Comparison of ENCODE assay signal across 8 mouse cellular contexts in genomic region chr15:77037278-77038161, GRCm38 (mm10). TPM values are rescaled to one million over a fixed set of nuclear protein-coding genes. Genes with fewer than 3 reads are reported as not detected.
DNase-seq lines count a peak whose midpoint lies in the region; ATAC-seq lines count a peak whose summit lies in the region.

No protein-coding gene starts in this region.

- 6% methylated on average over 11 of the region's 11 CpGs for WGBS in heart, embryonic 16.5 days
- WGBS in midbrain, embryonic 10.5 days = 61% methylated on average over 11 of the region's 11 CpGs

- peak; percentile 73 for ATAC-seq in heart, embryonic 16.5 days (replicated peaks; ENCODE audit: extremely low read depth, insufficient read depth, low FRiP score)

- H3K27ac ChIP-seq in heart, embryonic 16.5 days (ENCODE audit: low read length) = peak overlapping the region; percentile 100
- peak overlapping the region; percentile 80 for H3K27ac ChIP-seq in midbrain, embryonic 10.5 days (replicated peaks)

- H3K4me3 ChIP-seq in heart, embryonic 16.5 days (ENCODE audit: low read length) = no peak overlapping the region
- no peak overlapping the region for H3K4me3 ChIP-seq in midbrain, embryonic 10.5 days

- peaks cover 52% of the 10 kb centered on the region for H3K4me1 ChIP-seq in heart, embryonic 16.5 days (ENCODE audit: control insufficient read depth, insufficient read depth, low read length)
- H3K4me1 ChIP-seq in midbrain, embryonic 10.5 days = peaks cover 23% of the 10 kb centered on the region

- no peaks in the 10 kb centered on the region for H3K27me3 ChIP-seq in heart, embryonic 16.5 days (ENCODE audit: control insufficient read depth, insufficient read depth, low read length)
- no peaks in the 10 kb centered on the region for H3K27me3 ChIP-seq in midbrain, embryonic 10.5 days (ENCODE audit: low read depth, poor library complexity, severe bottlenecking)

- no peaks in the 10 kb centered on the region for H3K36me3 ChIP-seq in heart, embryonic 16.5 days (ENCODE audit: control insufficient read depth, insufficient read depth)
- H3K36me3 ChIP-seq in midbrain, embryonic 10.5 days = no peaks in the 10 kb centered on the region

- peak overlapping the region; percentile 76 for H3K9ac ChIP-seq in heart, embryonic 16.5 days (ENCODE audit: low read length)

- no peaks in the 10 kb centered on the region for H3K9me3 ChIP-seq in heart, embryonic 16.5 days (replicated peaks; ENCODE audit: control insufficient read depth, low read length)
- no peaks in the 10 kb centered on the region for H3K9me3 ChIP-seq in midbrain, embryonic 10.5 days (replicated peaks)

- DNase-seq in adrenal gland, adult 8-10 months = peak; percentile 66
- DNase-seq in fibroblast of lung, adult 2 months (ENCODE audit: low read depth) = peak; percentile 98
- peak; percentile 82 for DNase-seq in kidney, postnatal 14 days
- no peak for DNase-seq in midbrain, embryonic 10.5 days (ENCODE audit: low spot score)
- DNase-seq in testis, postnatal 14 days (ENCODE audit: low spot score) = peak; percentile 63
- DNase-seq in spleen, postnatal 10 days (ENCODE audit: low spot score in 2 of 2) = no peak
- no peak for DNase-seq in frontal cortex, postnatal 36 days (ENCODE audit: low spot score in 2 of 2)

- peak overlapping the region; percentile 52 for H3K4me2 ChIP-seq in heart, embryonic 16.5 days (ENCODE audit: low read depth, low read length)

RNA-seq across cellular contexts. Expression of gene Apol6, which starts 7.0 kb away (rescaled TPM):
- 10 to 100 TPM; 11.8 to 73.3 (median 21.2) TPM for total RNA-seq in adrenal gland, adult 8-10 months (2022)
- 0.11 and 0.30 TPM in 2 replicates for polyA plus RNA-seq in heart, embryonic 16.5 days (2015; fragmentation: Nextera tagmentation; extraction: Ambion mirVana)
- polyA plus RNA-seq in midbrain, embryonic 10.5 days (2016; fragmentation: Nextera tagmentation; extraction: Ambion mirVana) = not detected in 2 replicates

RNA-seq across cellular contexts. Expression of gene Mb, which starts 12.9 kb away (rescaled TPM):
- 1 to 10 TPM in 1 of 4 experiments, under 1 TPM in 1, not detected in 2; 0.96 to 4.0 TPM for total RNA-seq in adrenal gland, adult 8-10 months (2022)
- polyA plus RNA-seq in heart, embryonic 16.5 days (2015; fragmentation: Nextera tagmentation; extraction: Ambion mirVana) = 977 and 1,096 TPM in 2 replicates
- 0.16 and 0.25 TPM in 2 replicates for polyA plus RNA-seq in midbrain, embryonic 10.5 days (2016; fragmentation: Nextera tagmentation; extraction: Ambion mirVana)

Comparison
In these comparisons a context has a peak if more than half of its experiments do, and no peak if none do; other contexts are left out.
1. DNase-seq: peak in adrenal gland, adult 8-10 months (single experiment), fibroblast of lung, adult 2 months (single experiment), kidney, postnatal 14 days (single experiment) and testis, postnatal 14 days (single experiment); none in midbrain, embryonic 10.5 days (single experiment), spleen, postnatal 10 days (0 of 2) and frontal cortex, postnatal 36 days (0 of 2).
2. RNA of gene Mb, which starts 12.9 kb away (polyA plus RNA-seq): 977 to 1,096 TPM in heart, embryonic 16.5 days; 0.16 to 0.25 TPM in midbrain, embryonic 10.5 days; every median in the first group is over 100 times any median in the second.